Mouse (Mus musculus) thymus, postnatal 36 days (tissue): ENCODE data around the gene Map4.
"Not testable (repeated sequence)": the region's sequence is repeated elsewhere in the genome, so short reads cannot be mapped to it uniquely, and the experiment has no call there.

Experiments used
- DNase-seq, 2 experiments: peaks; one replicate each; pipeline ENCODE4 v3.0.0; 2022; ENCODE audit warnings: mixed read lengths in 2 of 2

Gene Map4

GRCm38 (mm10) chr9:110070358-110070757, 139.1 kb downstream of the Map4 start:
- DNase-seq: no peak

GRCm38 (mm10) chr9:110071011-110071410, 139.8 kb downstream of the Map4 start:
- DNase-seq: no peak

- DNase-seq: peak; percentile 84 to 87
Observed at GRCm38 (mm10) chr9:110071843-110072242, 140.6 kb downstream of the Map4 start.

GRCm38 (mm10) chr9:110076468-110076867, 145.2 kb downstream of the Map4 start:
- not testable (repeated sequence) for DNase-seq

GRCm38 (mm10) chr9:110081066-110081465, 149.8 kb downstream of the Map4 start:
- no peak for DNase-seq

- no peak for DNase-seq
Observed at GRCm38 (mm10) chr9:110084201-110084964, 153.1 kb downstream of the Map4 start.

GRCm38 (mm10) chr9:110085693-110086092, 154.4 kb downstream of the Map4 start:
- DNase-seq: no peak

- DNase-seq: no peak
Observed at GRCm38 (mm10) chr9:110093303-110093702, 162.0 kb downstream of the Map4 start.

GRCm38 (mm10) chr9:110094761-110095160, 163.5 kb downstream of the Map4 start:
- DNase-seq: no peak

GRCm38 (mm10) chr9:110097791-110098190, 166.5 kb downstream of the Map4 start:
- DNase-seq: no peak

GRCm38 (mm10) chr9:110100627-110101600, 169.7 kb downstream of the Map4 start:
- DNase-seq: peak; percentile 90 to 93

GRCm38 (mm10) chr9:110116353-110116976, 185.2 kb downstream of the Map4 start:
- DNase-seq: no peak

GRCm38 (mm10) chr9:110116977-110117778, 185.9 kb downstream of the Map4 start, which contains the start of gene Smarcc1:
Gene Smarcc1 (plus strand): TSS chr9:110117708.
- DNase-seq: peak; percentile 85 to 87

- no peak for DNase-seq
Observed at GRCm38 (mm10) chr9:110117779-110118139, 186.5 kb downstream of the Map4 start, which contains the start of gene Dhx30. Gene Dhx30 (minus strand): TSS chr9:110117830.

- no peak for DNase-seq
Observed at GRCm38 (mm10) chr9:110118249-110118648, 187.0 kb downstream of the Map4 start.

GRCm38 (mm10) chr9:110121424-110121823, 190.2 kb downstream of the Map4 start:
- no peak for DNase-seq

- DNase-seq: no peak
Observed at GRCm38 (mm10) chr9:110123322-110123721, 192.1 kb downstream of the Map4 start.

GRCm38 (mm10) chr9:110124008-110124540, 192.8 kb downstream of the Map4 start:
- not testable (repeated sequence) for DNase-seq

- DNase-seq: no peak
Observed at GRCm38 (mm10) chr9:110130896-110131524, 199.8 kb downstream of the Map4 start.

- DNase-seq: peak; percentile 100
Observed at GRCm38 (mm10) chr9:110131525-110132197, 200.4 kb downstream of the Map4 start.

- no peak for DNase-seq
Observed at GRCm38 (mm10) chr9:110132201-110132605, 200.9 kb downstream of the Map4 start.
